Comparison of ENCODE assay signal across 9 mouse cellular contexts in the genomic region with DNA sequence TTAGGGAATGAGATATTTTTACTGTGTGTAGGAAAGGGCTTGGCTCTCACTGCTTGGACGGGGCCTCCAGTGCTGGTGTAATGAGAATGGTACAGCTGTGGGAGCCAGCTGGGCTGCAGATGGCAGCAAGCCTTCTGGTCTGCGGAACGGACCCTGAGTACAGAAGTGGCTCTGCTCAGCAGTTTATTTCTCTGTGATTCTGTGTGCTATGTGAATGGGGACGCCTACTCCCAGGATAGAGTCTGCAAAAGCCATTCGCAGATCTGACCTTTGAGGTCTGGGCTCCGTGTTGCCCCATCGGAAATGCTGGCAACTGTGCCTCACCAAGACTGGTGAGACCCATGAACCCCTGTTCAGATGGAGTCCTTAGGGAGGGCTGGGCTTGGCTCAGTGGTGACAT. TPM values are rescaled to one million over a fixed set of nuclear protein-coding genes. Genes with fewer than 3 reads are reported as not detected.
DNase-seq lines count a peak whose midpoint lies in the region; ATAC-seq and TF ChIP-seq lines count a peak whose summit lies in the region.
"Had no signal": no experiment of that assay in that cellular context is flagged by ENCODE, and none has a peak within 500 bp of the region (broad histone marks: within the 10 kb centered on the region; RNA-seq: fewer than 3 reads in every experiment).

No protein-coding gene starts in this region.

- 0 out of 2 replicates have a peak overlapping the region, but pooled peaks have one; percentile 41 for H3K27ac ChIP-seq in kidney, embryonic 15.5 days
- H3K27ac ChIP-seq in forebrain, embryonic 10.5 days = peak overlapping the region; percentile 93
- H3K27ac ChIP-seq in layer of hippocampus, adult 2 months = no peak overlapping the region

- no peak for TF ChIP-seq POLR2A in myocyte (IDR thresholded peaks at IDR 0.05; ENCODE audit: insufficient read length, low read depth)

- H3ac ChIP-seq in myocyte (ENCODE audit: control insufficient read depth, insufficient read length) = no peak overlapping the region

- ATAC-seq in kidney, embryonic 15.5 days (replicated peaks; ENCODE audit: low FRiP score) = no peak

- WGBS in kidney, embryonic 15.5 days = 24% methylated on average over 7 of the region's 7 CpGs
- WGBS in forebrain, embryonic 10.5 days = 13% methylated on average over 7 of the region's 7 CpGs

- H3K4me2 ChIP-seq in kidney, embryonic 15.5 days = peak overlapping the region; percentile 93
- peak overlapping the region; percentile 32 for H3K4me2 ChIP-seq in myocyte (ENCODE audit: low read depth)

- no peak for DNase-seq in kidney, adult 9 months
- no peak for DNase-seq in forebrain, embryonic 10.5 days (ENCODE audit: extremely low spot score, low spot score)
- DNase-seq in layer of hippocampus, adult 2 months (ENCODE audit: low spot score in 2 of 2) = no peak
- DNase-seq in ovary, adult 18-20 months (ENCODE audit: low spot score) = no peak
- DNase-seq in cerebellum, adult 18-20 months = no peak
- no peak for DNase-seq in cerebellum, adult 11-12 months

- no peaks in the 10 kb centered on the region for H3K79me2 ChIP-seq in myocyte (ENCODE audit: control insufficient read depth, insufficient read depth)

- peaks cover 40% of the 10 kb centered on the region for H3K4me1 ChIP-seq in kidney, embryonic 15.5 days
- peaks cover 58% of the 10 kb centered on the region for H3K4me1 ChIP-seq in forebrain, embryonic 10.5 days

- no peak for TF ChIP-seq CTCF in layer of hippocampus, adult 2 months (conservative IDR thresholded peaks at IDR 0.05)

- H3K9ac ChIP-seq in kidney, embryonic 15.5 days = no peak overlapping the region; the same call in 1 of the 2 replicates

- peaks cover 15% of the 10 kb centered on the region for H3K36me3 ChIP-seq in kidney, embryonic 15.5 days
- peaks cover 37% of the 10 kb centered on the region for H3K36me3 ChIP-seq in forebrain, embryonic 10.5 days (replicated peaks)
- H3K36me3 ChIP-seq in myocyte (ENCODE audit: control insufficient read depth, insufficient read depth) = no peaks in the 10 kb centered on the region
- H3K36me3 ChIP-seq: G1E had no signal

- peak overlapping the region; percentile 70 for H3K4me3 ChIP-seq in kidney, embryonic 15.5 days (replicated peaks)
- H3K4me3 ChIP-seq in forebrain, embryonic 10.5 days = peak overlapping the region; percentile 70
- H3K4me3 ChIP-seq in layer of hippocampus, adult 2 months = peak overlapping the region; percentile 4; the same call in 1 of the 2 replicates
- peak overlapping the region; percentile 12 for H3K4me3 ChIP-seq in myocyte

- peaks cover 57% of the 10 kb centered on the region for H3K27me3 ChIP-seq in kidney, embryonic 15.5 days
- peaks cover 61% of the 10 kb centered on the region for H3K27me3 ChIP-seq in forebrain, embryonic 10.5 days (ENCODE audit: poor library complexity, severe bottlenecking)
- H3K27me3 ChIP-seq in myocyte (ENCODE audit: control insufficient read depth, insufficient read depth, insufficient read length) = peaks cover 19% of the 10 kb centered on the region

- no peaks in the 10 kb centered on the region for H3K9me3 ChIP-seq in kidney, embryonic 15.5 days (replicated peaks)
- H3K9me3 ChIP-seq in forebrain, embryonic 10.5 days = no peaks in the 10 kb centered on the region

TF ChIP-seq in myocyte, 11 proteins besides CTCF, POLR2A, EP300 and RAD21:
- TF ChIP-seq MAX (IDR thresholded peaks at IDR 0.05; ENCODE audit: low read depth) (no peak), MYOD1 (IDR thresholded peaks at IDR 0.05; ENCODE audit: control insufficient read depth in 1 of 3, insufficient read length in 2 of 3, low read depth in 2 of 3) (peak in 1 of 3 experiments; percentile 58), SRF (IDR thresholded peaks at IDR 0.05; ENCODE audit: control insufficient read depth, insufficient read length, low read depth) (no peak), MYOG (IDR thresholded peaks at IDR 0.05; ENCODE audit: control insufficient read depth in 1 of 3, insufficient read depth in 1 of 3, insufficient read length in 2 of 3, low read depth in 2 of 3) (peak in 2 of 3 experiments; percentile 56 to 63), TCF12 (IDR thresholded peaks at IDR 0.05; ENCODE audit: insufficient read depth, poor library complexity, severe bottlenecking) (no peak)

RNA-seq across cellular contexts. Expression of gene Shisa2, which starts 2.7 kb away (rescaled TPM):
- 15.3 and 16.0 TPM in 2 replicates for polyA plus RNA-seq in kidney, embryonic 15.5 days (2015; fragmentation: Nextera tagmentation; extraction: Ambion mirVana)
- polyA plus RNA-seq in forebrain, embryonic 10.5 days (2016; fragmentation: Nextera tagmentation; extraction: Ambion mirVana) = 23.3 and 30.5 TPM in 2 replicates
- 1 to 10 TPM; 3.3 to 3.4 TPM for total RNA-seq in layer of hippocampus, adult 2 months (2021)
- polyA plus RNA-seq in myocyte (2012; fragmentation: generic; extraction: Trizol) = 4.3 TPM

RNA-seq across cellular contexts. Expression of gene Cdadc1, which starts 30.1 kb away (rescaled TPM):
- polyA plus RNA-seq in kidney, embryonic 15.5 days (2015; fragmentation: Nextera tagmentation; extraction: Ambion mirVana) = 33.9 and 36.0 TPM in 2 replicates
- polyA plus RNA-seq in forebrain, embryonic 10.5 days (2016; fragmentation: Nextera tagmentation; extraction: Ambion mirVana) = 23.5 and 26.6 TPM in 2 replicates
- total RNA-seq in layer of hippocampus, adult 2 months (2021) = 10 to 100 TPM; 65.5 to 71.3 TPM
- 10.5 TPM for polyA plus RNA-seq in myocyte (2012; fragmentation: generic; extraction: Trizol)

Comparison
In these comparisons a context has a peak if more than half of its experiments do, and no peak if none do; other contexts are left out.
1. H3K4me3 ChIP-seq: peak in every context shown above with its lines; median percentile 70 in kidney, embryonic 15.5 days; 70 in forebrain, embryonic 10.5 days; 12 in myocyte; 4 in layer of hippocampus, adult 2 months.